Mouse (Mus musculus) forebrain, embryonic 11.5 days (tissue): ENCODE measurements at regions not wholly inside any gene's neighbourhood (a gene's known extent, or its start where the extent isn't known, plus 50 kb on each side); places are given as distances from the start of the nearest gene placed in this dataset.

Experiments
- ATAC-seq: fragments of 200-750 bp; cut with Nextera tagmentation; replicated peaks from 2 replicates; pipeline ENCODE4 v1.8.0; 2017; ENCODE audit warnings: moderate TSS enrichment; ENCODE audit not compliant: low FRiP score
- DNase-seq: peaks from one replicate; pipeline ENCODE4 v3.0.0-alpha.2; 2017; ENCODE audit warnings: low spot score
- H3K27ac ChIP-seq: fragments of 300-500 bp; sonication (generic); 2 replicates; pipeline ENCODE4 v1.5.1; 2014; ENCODE audit warnings: low read depth, low read length
- H3K27me3 ChIP-seq: fragments of 300-500 bp; sonication (generic); 2 replicates; pipeline ENCODE4 v1.6.1; 2014; ENCODE audit warnings: mild to moderate bottlenecking, low read length, mixed read lengths; ENCODE audit not compliant: control insufficient read depth, insufficient read depth
- H3K36me3 ChIP-seq: fragments of 300-500 bp; sonication (generic); 2 replicates; pipeline ENCODE4 v1.6.1; 2014; ENCODE audit warnings: mild to moderate bottlenecking, low read length, moderate library complexity, mixed read lengths; ENCODE audit not compliant: control insufficient read depth, insufficient read depth
- H3K4me1 ChIP-seq: fragments of 300-500 bp; sonication (generic); replicated peaks from 2 replicates; pipeline ENCODE4 v1.6.1; 2014; ENCODE audit warnings: low read length, mixed read lengths; ENCODE audit not compliant: control insufficient read depth, insufficient read depth
- H3K4me2 ChIP-seq: fragments of 300-500 bp; sonication (generic); 2 replicates; pipeline ENCODE4 v1.6.1; 2014; ENCODE audit warnings: low read depth, mild to moderate bottlenecking, low read length, moderate library complexity, mixed read lengths; ENCODE audit not compliant: severe bottlenecking
- H3K4me3 ChIP-seq: fragments of 300-500 bp; sonication (generic); 2 replicates; pipeline ENCODE4 v1.5.1; 2014; ENCODE audit warnings: low read depth, low read length
- H3K9ac ChIP-seq: fragments of 300-500 bp; sonication (generic); 2 replicates; pipeline ENCODE4 v1.6.1; 2014; ENCODE audit warnings: low read length
- H3K9me3 ChIP-seq: fragments of 300-500 bp; sonication (generic); 2 replicates; pipeline ENCODE4 v1.6.1; 2016; ENCODE audit warnings: low read length, mixed read lengths; ENCODE audit not compliant: control insufficient read depth
- WGBS: fragments of 180-500 bp; shearing (Covaris S2); extraction: QIAGEN DNeasy Blood & Tissue Kit; methylation state at CpG from one replicate; pipeline ENCODE4 v1.1.7; 2014; 5-methylcytosine and 5-hydroxymethylcytosine counted together

- Histone ChIP-seq H3K4me1 (no peaks in the 10 kb centered on the region), H3K36me3 (no peaks in the 10 kb centered on the region), H3K27me3 (no peaks in the 10 kb centered on the region), H3K4me3 (no peak overlapping the region), H3K9me3 (no peaks in the 10 kb centered on the region), H3K9ac (no peak overlapping the region), H3K4me2 (no peak overlapping the region), H3K27ac (no peak overlapping the region)
- DNase-seq (no peak), ATAC-seq (no peak)
- 79% methylated on average over 3 of the region's 3 CpGs for WGBS
Observed at GRCm38 (mm10) chr1:52397460-52397859, 103.0 kb downstream of the Nab1 start.

GRCm38 (mm10) chr1:52392933-52393332 is 107.5 kb downstream of the Nab1 start:
- Histone ChIP-seq H3K9me3 (no peaks in the 10 kb centered on the region), H3K4me3 (no peak overlapping the region)

GRCm38 (mm10) chr1:52388836-52389235 is 111.6 kb downstream of the Nab1 start:
- no peaks in the 10 kb centered on the region for H3K27me3 ChIP-seq
- no peak overlapping the region for H3K27ac ChIP-seq
- DNase-seq (no peak), ATAC-seq (no peak)
- no peaks in the 10 kb centered on the region for H3K9me3 ChIP-seq
- H3K4me2 ChIP-seq = no peak overlapping the region
- H3K9ac ChIP-seq = no peak overlapping the region
- no peaks in the 10 kb centered on the region for H3K36me3 ChIP-seq
- no peak overlapping the region for H3K4me3 ChIP-seq
- no peaks in the 10 kb centered on the region for H3K4me1 ChIP-seq
- 81% methylated on average over 6 of the region's 6 CpGs for WGBS

More at GRCm38 (mm10) chr1:52392933-52393332, 107.5 kb downstream of the Nab1 start:
- H3K4me1 ChIP-seq = no peaks in the 10 kb centered on the region
- no peaks in the 10 kb centered on the region for H3K27me3 ChIP-seq
- no peak overlapping the region for H3K4me2 ChIP-seq
- ATAC-seq (no peak), DNase-seq (no peak)
- 41% methylated on average over 2 of the region's 2 CpGs for WGBS
- H3K9ac ChIP-seq = no peak overlapping the region
- no peak overlapping the region for H3K27ac ChIP-seq
- H3K36me3 ChIP-seq = no peaks in the 10 kb centered on the region

GRCm38 (mm10) chr1:52388118-52388517 is 112.4 kb downstream of the Nab1 start:
- Histone ChIP-seq H3K4me3 (no peak overlapping the region), H3K4me1 (no peaks in the 10 kb centered on the region), H3K9ac (no peak overlapping the region), H3K36me3 (no peaks in the 10 kb centered on the region), H3K27me3 (no peaks in the 10 kb centered on the region), H3K9me3 (no peaks in the 10 kb centered on the region), H3K4me2 (no peak overlapping the region), H3K27ac (no peak overlapping the region)
- WGBS = 80% methylated on average over 6 of the region's 6 CpGs
- ATAC-seq (no peak), DNase-seq (no peak)

GRCm38 (mm10) chr1:52387062-52387461 is 113.4 kb downstream of the Nab1 start:
- Histone ChIP-seq H3K27me3 (no peaks in the 10 kb centered on the region), H3K9me3 (no peaks in the 10 kb centered on the region), H3K4me1 (no peaks in the 10 kb centered on the region), H3K36me3 (no peaks in the 10 kb centered on the region), H3K27ac (no peak overlapping the region), H3K4me3 (no peak overlapping the region), H3K9ac (no peak overlapping the region), H3K4me2 (no peak overlapping the region)
- 87% methylated on average over 3 of the region's 3 CpGs for WGBS
- ATAC-seq = no peak
- no peak for DNase-seq

DNA sequence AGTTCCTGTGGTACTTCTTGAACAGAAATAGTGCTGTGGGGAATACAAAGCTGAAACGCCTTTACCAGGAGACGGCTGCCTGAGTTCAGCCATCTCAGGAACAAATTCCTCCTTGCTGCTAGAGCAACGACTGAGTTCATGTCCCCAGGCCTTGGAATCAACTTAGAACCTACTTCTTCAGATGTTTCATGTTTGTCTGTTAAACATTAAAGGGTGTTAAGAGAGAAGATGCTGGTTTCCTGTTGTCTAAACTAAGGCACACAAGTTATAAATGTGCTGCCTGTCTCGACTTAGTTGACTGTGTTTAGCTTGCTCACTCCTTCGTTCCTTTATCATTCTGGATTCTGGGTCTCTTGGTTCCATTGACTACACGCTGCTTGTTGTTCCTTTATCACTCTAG is 125.2 kb downstream of the Nab1 start:
- Histone ChIP-seq H3K36me3 (no peaks in the 10 kb centered on the region), H3K4me2 (no peak overlapping the region), H3K27ac (no peak overlapping the region), H3K4me1 (no peaks in the 10 kb centered on the region), H3K27me3 (no peaks in the 10 kb centered on the region), H3K9me3 (no peaks in the 10 kb centered on the region), H3K4me3 (no peak overlapping the region), H3K9ac (no peak overlapping the region)
- WGBS = 86% methylated on average over 6 of the region's 6 CpGs
- DNase-seq (no peak), ATAC-seq (no peak)

- Histone ChIP-seq H3K4me2 (no peak overlapping the region), H3K4me3 (no peak overlapping the region), H3K9me3 (no peaks in the 10 kb centered on the region), H3K9ac (no peak overlapping the region), H3K27ac (no peak overlapping the region), H3K36me3 (no peaks in the 10 kb centered on the region), H3K4me1 (no peaks in the 10 kb centered on the region), H3K27me3 (no peaks in the 10 kb centered on the region)
- ATAC-seq (no peak), DNase-seq (no peak)
- 94% methylated on average over 2 of the region's 2 CpGs for WGBS
Observed at GRCm38 (mm10) chr1:52374666-52375065, 125.8 kb downstream of the Nab1 start.

DNA sequence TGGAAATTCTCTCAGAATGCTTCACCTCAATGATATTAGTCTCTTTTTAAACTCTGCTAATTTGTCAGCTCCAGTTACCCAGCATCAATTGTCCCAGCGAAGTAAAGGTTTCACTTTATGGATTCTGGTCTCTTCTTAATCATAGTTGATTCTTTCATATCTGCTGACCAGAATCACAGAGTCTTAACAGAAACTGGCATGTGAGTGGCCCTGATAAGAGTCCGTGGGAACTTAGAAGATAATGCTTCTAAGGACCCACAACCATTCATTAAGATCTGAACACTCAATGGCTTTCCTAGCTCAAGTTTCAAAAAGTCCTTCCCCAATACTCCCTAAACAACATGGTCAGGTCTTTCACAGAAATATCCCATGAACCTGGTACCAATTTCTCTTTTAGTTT is 126.7 kb downstream of the Nab1 start:
- no peak for ATAC-seq
- H3K27me3 ChIP-seq = no peaks in the 10 kb centered on the region
- no peak overlapping the region for H3K4me3 ChIP-seq
- H3K36me3 ChIP-seq = no peaks in the 10 kb centered on the region
- H3K27ac ChIP-seq = no peak overlapping the region
- no peak overlapping the region for H3K4me2 ChIP-seq
- H3K4me1 ChIP-seq = no peaks in the 10 kb centered on the region
- H3K9me3 ChIP-seq = no peaks in the 10 kb centered on the region
- no peak for DNase-seq
- H3K9ac ChIP-seq = no peak overlapping the region
- 85% methylated on average over 2 of the region's 2 CpGs for WGBS

DNA sequence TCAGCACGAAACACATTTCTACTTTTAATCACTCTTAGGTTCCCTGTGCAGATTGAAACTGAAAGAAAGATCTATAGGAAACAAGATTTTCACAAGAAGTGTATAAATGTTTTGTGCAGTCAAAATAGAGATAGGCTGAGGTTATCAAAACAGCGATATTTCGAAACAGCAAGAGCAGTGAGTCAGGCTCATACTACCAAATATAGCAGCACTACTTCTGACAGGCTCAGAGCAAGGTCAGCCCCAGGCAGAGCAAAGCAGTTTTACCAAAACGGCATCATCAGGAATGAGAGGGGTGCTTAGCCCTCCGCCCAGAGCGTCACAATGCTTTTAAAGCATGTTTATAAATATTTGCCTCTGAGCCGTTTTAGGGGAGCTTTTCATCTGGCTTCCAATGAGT is 133.4 kb upstream of the Gls start:
- no peak for ATAC-seq
- no peaks in the 10 kb centered on the region for H3K9me3 ChIP-seq
- no peaks in the 10 kb centered on the region for H3K36me3 ChIP-seq
- H3K4me3 ChIP-seq = no peak overlapping the region
- H3K27me3 ChIP-seq = no peaks in the 10 kb centered on the region
- DNase-seq = no peak
- no peaks in the 10 kb centered on the region for H3K4me1 ChIP-seq
- H3K9ac ChIP-seq = no peak overlapping the region
- no peak overlapping the region for H3K4me2 ChIP-seq
- WGBS = 89% methylated on average over 7 of the region's 7 CpGs
- H3K27ac ChIP-seq = no peak overlapping the region
